Mouse (Mus musculus) intestine, embryonic 14.5 days (tissue): ENCODE measurements around the gene Gad2. TPM values are rescaled to one million over a fixed set of nuclear protein-coding genes. Genes with fewer than 3 reads are reported as not detected.
A peak's percentile ranks its signal among the peaks of the same experiment; 100 is the strongest.
"Not testable (repeated sequence)": the region's sequence is repeated elsewhere in the genome, so short reads cannot be mapped to it uniquely, and the experiment has no call there.

Source experiments
- ATAC-seq: fragments of 200-750 bp; cut with Nextera tagmentation; replicated peaks from 2 replicates; pipeline ENCODE4 v1.8.0; 2017; ENCODE audit warnings: low read depth, moderate number of reproducible peaks, moderate TSS enrichment, moderate library complexity; ENCODE audit not compliant: low FRiP score, low TSS enrichment
- DNase-seq: peaks from one replicate; pipeline ENCODE4 v3.0.0-alpha.2; 2018; ENCODE audit warnings: low spot score
- H3K27ac ChIP-seq: fragments of 300-500 bp; sonication (generic); 2 replicates; pipeline ENCODE4 v1.5.1; 2014; ENCODE audit warnings: low read depth, mild to moderate bottlenecking, control low read depth
- H3K27me3 ChIP-seq: fragments of 300-500 bp; sonication (generic); replicated peaks from 2 replicates; pipeline ENCODE4 v1.6.1; 2014; ENCODE audit warnings: low read length, control low read depth; ENCODE audit not compliant: control insufficient read depth, insufficient read depth
- H3K36me3 ChIP-seq: fragments of 300-500 bp; sonication (generic); 2 replicates; pipeline ENCODE4 v1.6.1; 2014; ENCODE audit warnings: low read length, control low read depth; ENCODE audit not compliant: control insufficient read depth, insufficient read depth
- H3K4me1 ChIP-seq: fragments of 300-500 bp; sonication (generic); replicated peaks from 2 replicates; pipeline ENCODE4 v1.6.1; 2014; ENCODE audit warnings: low read length, control low read depth, mixed read lengths; ENCODE audit not compliant: control insufficient read depth, insufficient read depth
- H3K4me2 ChIP-seq: fragments of 300-500 bp; sonication (generic); 2 replicates; pipeline ENCODE4 v1.6.1; 2014; ENCODE audit warnings: low read length
- H3K4me3 ChIP-seq: fragments of 300-500 bp; sonication (generic); 2 replicates; pipeline ENCODE4 v1.5.1; 2014; ENCODE audit warnings: low read depth, low read length, control low read depth, mixed read lengths
- H3K9ac ChIP-seq: fragments of 300-500 bp; sonication (generic); 2 replicates; pipeline ENCODE4 v1.6.1; 2014; ENCODE audit warnings: mild to moderate bottlenecking, low read length
- H3K9me3 ChIP-seq: fragments of 300-500 bp; sonication (generic); 2 replicates; pipeline ENCODE4 v1.6.1; 2016; ENCODE audit warnings: low read length, control low read depth; ENCODE audit not compliant: control insufficient read depth
- WGBS: fragments of 180-500 bp; shearing (Covaris S2); extraction: QIAGEN DNeasy Blood & Tissue Kit; methylation state at CpG from one replicate; pipeline ENCODE4 v1.1.7; 2014; 5-methylcytosine and 5-hydroxymethylcytosine counted together
- polyA plus RNA-seq: library from polyadenylated mRNA; unstranded; fragments of >200 nt; fragmentation: Nextera tagmentation; extraction: Ambion mirVana; gene quantifications from 2 replicates; pipeline ENCODE4 v1.2.1, GENCODE M21; 2014

The Gad2 gene
- not detected in 2 replicates for polyA plus RNA-seq

- H3K4me2 ChIP-seq, result peak within 1 kb of the TSS; percentile 52
- H3K27me3 ChIP-seq, result peaks cover 98% of the 10 kb centered on the region
- WGBS, result under 1% methylated on average over 55 of the region's 55 CpGs
- H3K9ac ChIP-seq, result no peak within 1 kb of the TSS
- no peak within 1 kb of the TSS for H3K27ac ChIP-seq
- H3K36me3 ChIP-seq, result no peaks in the 10 kb centered on the region
- peak; percentile 76 for DNase-seq
- peak; percentile 75 for ATAC-seq
- H3K4me3 ChIP-seq, result peak within 1 kb of the TSS; percentile 33
- no peaks in the 10 kb centered on the region for H3K9me3 ChIP-seq
- H3K4me1 ChIP-seq, result no peaks in the 10 kb centered on the region
These were observed at the start of gene Gad2 for GRCm38 (mm10) chr2:22621828-22622731. Gene Gad2 (plus strand): TSS chr2:22622205.

- H3K4me3 ChIP-seq, H3K27me3 ChIP-seq, H3K9ac ChIP-seq, H3K4me1 ChIP-seq, H3K4me2 ChIP-seq, H3K27ac ChIP-seq, H3K36me3 ChIP-seq, DNase-seq, H3K9me3 ChIP-seq: not testable (repeated sequence)
- 81% methylated on average over 14 of the region's 14 CpGs for WGBS
- peak; percentile 87 for ATAC-seq
These were observed 34.4 kb upstream of the Gad2 start for GRCm38 (mm10) chr2:22587469-22588169.

- H3K27me3 ChIP-seq, H3K4me1 ChIP-seq, H3K4me2 ChIP-seq, H3K9ac ChIP-seq, H3K36me3 ChIP-seq, H3K9me3 ChIP-seq, H3K4me3 ChIP-seq, H3K27ac ChIP-seq, DNase-seq: not testable (repeated sequence)
- 85% methylated on average over 5 of the region's 5 CpGs for WGBS
- peak; percentile 54 for ATAC-seq
These were observed 33.8 kb upstream of the Gad2 start for GRCm38 (mm10) chr2:22588170-22588541.

- not testable (repeated sequence) for H3K4me3 ChIP-seq, H3K36me3 ChIP-seq, H3K9ac ChIP-seq, H3K27ac ChIP-seq, DNase-seq, H3K4me1 ChIP-seq, H3K9me3 ChIP-seq, H3K4me2 ChIP-seq, H3K27me3 ChIP-seq
- WGBS, result 69% methylated on average over 12 of the region's 12 CpGs
- ATAC-seq, result peak; percentile 96
These were observed 33.2 kb upstream of the Gad2 start for GRCm38 (mm10) chr2:22588673-22589381.

GRCm38 (mm10) chr2:22589382-22590205 lies 32.4 kb upstream of the Gad2 start:
- H3K9me3 ChIP-seq, H3K9ac ChIP-seq, H3K4me1 ChIP-seq, DNase-seq, H3K4me3 ChIP-seq, H3K27me3 ChIP-seq, H3K27ac ChIP-seq, H3K36me3 ChIP-seq, H3K4me2 ChIP-seq: not testable (repeated sequence)
- peak; percentile 93 for ATAC-seq
- 88% methylated on average over 16 of the region's 17 CpGs for WGBS

- no peak for ATAC-seq
- no peak overlapping the region for H3K27ac ChIP-seq
- no peak overlapping the region for H3K4me3 ChIP-seq
- no peaks in the 10 kb centered on the region for H3K4me1 ChIP-seq
- H3K9me3 ChIP-seq, result no peaks in the 10 kb centered on the region
- no peaks in the 10 kb centered on the region for H3K36me3 ChIP-seq
- no peak overlapping the region for H3K4me2 ChIP-seq
- H3K9ac ChIP-seq, result no peak overlapping the region
- H3K27me3 ChIP-seq, result no peaks in the 10 kb centered on the region
- no peak for DNase-seq
These were observed 31.9 kb upstream of the Gad2 start for GRCm38 (mm10) chr2:22590206-22590490.

GRCm38 (mm10) chr2:22617951-22618350 lies 4.1 kb upstream of the Gad2 start:
- ATAC-seq (no peak), DNase-seq (no peak)
- H3K9ac ChIP-seq, result no peak overlapping the region
- no peaks in the 10 kb centered on the region for H3K4me1 ChIP-seq
- H3K4me2 ChIP-seq, result no peak overlapping the region
- peaks cover 57% of the 10 kb centered on the region for H3K27me3 ChIP-seq
- no peaks in the 10 kb centered on the region for H3K9me3 ChIP-seq
- WGBS, result 5% methylated on average over 9 of the region's 9 CpGs
- no peaks in the 10 kb centered on the region for H3K36me3 ChIP-seq
- no peak overlapping the region for H3K4me3 ChIP-seq
- no peak overlapping the region for H3K27ac ChIP-seq

- H3K4me1 ChIP-seq, result no peaks in the 10 kb centered on the region
- H3K4me2 ChIP-seq, result no peak overlapping the region
- no peak overlapping the region for H3K9ac ChIP-seq
- 2% methylated on average over 12 of the region's 12 CpGs for WGBS
- DNase-seq (no peak), ATAC-seq (no peak)
- H3K27me3 ChIP-seq, result peaks cover 72% of the 10 kb centered on the region
- H3K36me3 ChIP-seq, result no peaks in the 10 kb centered on the region
- H3K9me3 ChIP-seq, result no peaks in the 10 kb centered on the region
- H3K27ac ChIP-seq, result no peak overlapping the region
- H3K4me3 ChIP-seq, result no peak overlapping the region
These were observed 2.6 kb upstream of the Gad2 start for GRCm38 (mm10) chr2:22619416-22619815.
